Mouse (Mus musculus) ES-CJ7 (cell line): Measurements from ENCODE around the gene Atxn3.
"Not testable (repeated sequence)": the region's sequence is repeated elsewhere in the genome, so short reads cannot be mapped to it uniquely, and the experiment has no call there.

Experiments
- DNase-seq: peaks from one replicate; pipeline ENCODE4 v3.0.0; 2011; ENCODE audit warnings: low read depth, low spot score

Atxn3 gene

DNA sequence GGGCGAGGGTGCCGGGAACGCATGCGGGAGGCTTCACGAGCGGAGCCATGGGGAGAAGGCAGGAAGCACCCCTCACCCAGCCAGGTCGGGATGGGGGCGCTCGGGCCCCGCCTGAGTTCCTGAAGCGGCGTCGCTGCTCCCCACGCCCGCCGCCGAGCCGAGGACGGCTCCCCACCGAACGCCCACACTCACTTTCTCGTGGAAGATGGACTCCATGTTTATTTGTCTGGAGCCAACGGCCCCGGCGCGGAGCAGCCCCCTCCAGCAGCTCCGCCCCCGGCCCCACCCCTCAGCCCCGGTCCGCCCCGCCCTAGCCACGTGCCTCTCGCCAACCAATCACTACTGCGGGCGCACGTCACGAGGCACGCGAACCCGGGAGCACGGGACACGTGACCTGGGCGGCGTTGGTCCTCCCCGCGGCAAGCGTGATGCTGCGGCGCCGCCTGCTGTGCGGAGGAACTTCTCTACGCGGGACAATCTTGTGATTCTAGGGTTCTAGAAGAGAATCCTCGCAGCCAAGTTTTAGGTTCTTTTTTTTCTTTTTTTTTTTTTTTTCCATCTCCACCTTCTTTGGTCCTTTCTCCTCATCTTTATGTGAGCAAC, at the start of gene Atxn3:
Gene Atxn3 (minus strand): TSS at position 305 of the 603 bp plus-strand sequence.
- DNase-seq: peak; percentile 96

DNA sequence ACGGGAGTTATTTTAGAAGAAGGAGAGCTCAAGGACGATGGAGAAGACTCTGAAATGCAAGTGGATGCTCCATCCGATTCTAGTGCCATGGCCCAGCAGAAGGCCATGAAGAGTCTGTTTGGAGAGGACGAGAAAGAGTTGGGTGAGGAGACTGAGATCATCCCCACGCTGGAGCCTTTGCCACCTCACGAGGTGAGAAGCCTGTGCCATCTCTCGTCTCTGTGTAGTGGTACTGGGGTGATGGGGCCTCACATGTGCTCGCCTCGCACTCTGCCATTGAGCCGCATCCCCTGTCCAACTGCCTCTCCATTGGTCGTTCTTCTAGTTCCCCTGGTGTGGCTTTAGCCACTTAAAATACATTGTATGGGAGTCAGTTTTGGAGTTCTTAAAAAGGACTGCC, 42.7 kb upstream of the Atxn3 start:
- DNase-seq: no peak

DNA sequence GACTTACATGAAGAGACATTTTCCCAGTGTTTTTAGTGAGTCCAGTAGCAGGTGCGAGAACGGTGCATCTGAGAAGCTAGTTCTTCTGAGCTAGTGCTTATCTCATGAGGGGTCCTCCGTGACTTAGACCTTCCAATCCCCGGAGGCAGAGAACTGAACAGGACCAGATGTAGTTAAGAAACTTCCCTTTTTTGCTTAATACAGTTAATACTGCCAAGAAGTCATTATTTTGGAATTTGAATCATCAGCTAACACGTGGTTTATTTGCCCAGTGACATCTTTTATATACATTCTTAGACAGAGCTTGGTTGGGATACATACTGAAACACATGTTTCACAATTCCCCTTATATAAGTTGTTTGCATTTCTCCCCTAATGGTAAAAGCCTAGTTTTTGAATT, 40.9 kb upstream of the Atxn3 start:
- DNase-seq: no peak

DNA sequence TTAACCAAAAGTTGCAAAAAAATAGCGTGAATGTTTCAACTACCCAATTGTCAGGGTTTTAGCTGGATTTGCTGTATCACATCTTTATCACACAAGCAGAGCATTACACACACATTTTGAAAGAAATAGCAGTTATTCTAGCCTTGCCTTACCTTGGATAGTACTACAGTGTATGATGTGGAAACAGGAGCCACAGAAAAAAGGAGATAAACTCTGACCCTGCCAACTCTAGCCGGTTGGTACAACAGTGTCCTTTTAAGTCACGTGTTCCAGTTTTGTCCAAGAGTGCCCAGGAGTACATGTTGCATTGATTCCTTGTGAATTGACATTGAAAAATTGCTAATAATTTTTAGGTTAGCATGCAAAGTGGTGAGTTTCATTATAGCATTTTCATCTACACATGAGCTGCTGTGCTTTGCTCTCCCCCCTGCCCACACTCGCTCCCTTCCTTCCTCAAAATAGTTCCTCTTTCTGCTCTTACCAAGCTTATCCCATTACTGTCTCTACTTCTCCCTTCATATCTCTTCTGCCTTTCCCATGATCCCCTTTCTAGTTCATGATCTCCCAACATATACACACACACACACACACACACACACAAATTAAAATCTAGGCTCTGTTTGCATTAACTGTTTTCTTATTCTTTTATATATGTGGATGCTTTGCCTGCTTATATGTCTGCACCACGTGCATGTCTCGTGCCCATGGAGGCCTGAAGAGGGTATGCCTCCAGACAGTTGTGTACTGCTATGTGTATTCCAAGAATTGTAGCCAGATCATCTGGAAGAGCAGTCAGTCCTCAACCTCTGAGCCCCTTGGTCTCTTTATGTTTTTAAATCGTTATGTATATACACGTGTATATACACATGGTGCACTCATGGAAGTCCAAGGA, 36.8 kb upstream of the Atxn3 start:
- DNase-seq: no peak

DNA sequence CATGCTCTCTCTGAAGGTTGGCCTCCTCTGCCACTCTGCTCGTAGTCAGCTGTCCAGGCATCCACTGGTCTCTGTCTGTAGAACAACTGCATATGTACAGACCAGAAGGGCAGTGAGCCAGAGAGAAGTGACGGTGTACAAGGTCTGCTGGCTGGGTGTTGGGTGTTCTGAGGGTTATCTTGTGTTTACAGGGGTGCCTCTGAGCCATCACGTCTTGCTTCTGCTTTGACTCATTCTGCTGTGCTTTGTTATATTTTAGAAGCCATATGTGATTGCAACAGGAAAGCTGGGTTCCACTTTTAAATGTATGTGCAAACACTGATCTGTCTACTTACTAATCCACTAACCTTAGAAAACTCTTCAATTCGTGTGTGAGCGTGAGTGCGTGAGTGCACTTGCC, 29.6 kb upstream of the Atxn3 start:
- no peak for DNase-seq

DNA sequence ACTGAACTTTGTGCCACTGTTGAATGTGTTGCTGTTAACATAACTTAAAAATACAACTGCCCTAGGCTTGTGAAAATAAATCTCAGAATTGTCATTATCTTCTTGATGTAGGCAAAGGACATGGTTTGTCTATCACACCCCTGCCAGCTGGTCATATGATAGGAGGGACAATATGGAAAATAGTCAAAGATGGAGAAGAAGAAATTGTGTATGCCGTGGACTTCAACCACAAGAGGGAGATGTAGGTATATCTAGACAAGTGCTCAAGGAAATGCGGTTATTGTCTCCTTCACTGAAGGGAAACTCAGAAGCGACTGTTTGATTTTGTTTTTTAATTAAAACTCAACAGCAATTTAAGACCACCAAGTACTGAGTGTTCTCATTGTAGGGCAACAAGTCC, 27.1 kb upstream of the Atxn3 start:
- no peak for DNase-seq

DNA sequence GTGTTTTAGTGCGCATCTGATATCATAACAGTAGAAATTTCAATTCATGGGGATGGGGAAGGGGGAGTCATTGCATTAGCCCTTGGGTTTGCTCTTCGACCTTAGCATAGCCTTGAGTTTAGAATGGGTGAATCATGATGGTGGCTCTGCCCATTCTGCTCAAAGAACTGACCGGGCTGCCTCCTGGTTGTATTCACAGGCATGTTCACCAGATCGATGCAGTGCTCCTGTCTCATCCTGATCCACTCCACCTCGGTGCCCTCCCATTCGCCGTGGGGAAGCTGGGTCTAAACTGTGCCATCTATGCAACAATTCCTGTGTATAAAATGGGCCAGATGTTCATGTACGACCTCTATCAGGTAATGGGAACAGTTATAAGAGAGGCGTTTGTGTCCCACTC, 24.9 kb upstream of the Atxn3 start:
- DNase-seq: no peak

DNA sequence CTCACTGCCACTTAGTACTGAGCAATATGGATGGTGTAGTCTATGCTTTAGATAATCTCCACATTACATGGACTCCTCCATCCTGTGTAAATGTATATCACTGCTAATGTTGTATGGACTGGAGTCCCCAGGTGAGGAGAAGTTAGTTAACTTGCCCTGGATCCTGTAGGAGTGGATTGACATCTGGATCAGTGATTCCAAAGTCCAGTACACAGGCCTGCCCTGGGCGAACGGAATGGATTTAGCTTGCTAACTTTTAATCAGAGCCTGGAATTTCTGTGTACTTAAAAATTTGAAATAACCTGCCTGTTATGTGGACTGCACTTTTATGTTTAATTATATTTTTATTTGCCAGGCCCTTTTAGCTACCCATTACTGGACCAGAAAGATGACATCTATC, 23.5 kb upstream of the Atxn3 start:
- no peak for DNase-seq

DNA sequence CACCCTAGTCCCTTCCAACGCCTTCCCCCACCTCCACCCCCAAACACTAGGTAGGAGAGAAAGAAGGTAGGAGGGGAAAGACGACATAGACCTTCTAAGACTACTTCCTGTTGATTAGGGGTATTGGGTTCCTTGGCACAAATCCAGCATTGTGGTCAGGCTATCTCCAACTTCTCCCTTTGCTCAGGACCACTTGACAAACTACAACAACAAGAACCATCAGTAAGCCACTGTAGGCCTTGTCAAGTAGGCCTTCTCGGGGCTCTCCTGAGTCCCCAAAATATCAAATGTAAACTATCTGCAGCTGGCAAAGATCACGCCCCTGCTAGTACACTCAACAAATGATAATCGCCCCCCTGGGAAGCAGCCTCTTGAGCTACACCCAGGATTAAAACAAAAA, 22.2 kb upstream of the Atxn3 start:
- DNase-seq: no peak

DNA sequence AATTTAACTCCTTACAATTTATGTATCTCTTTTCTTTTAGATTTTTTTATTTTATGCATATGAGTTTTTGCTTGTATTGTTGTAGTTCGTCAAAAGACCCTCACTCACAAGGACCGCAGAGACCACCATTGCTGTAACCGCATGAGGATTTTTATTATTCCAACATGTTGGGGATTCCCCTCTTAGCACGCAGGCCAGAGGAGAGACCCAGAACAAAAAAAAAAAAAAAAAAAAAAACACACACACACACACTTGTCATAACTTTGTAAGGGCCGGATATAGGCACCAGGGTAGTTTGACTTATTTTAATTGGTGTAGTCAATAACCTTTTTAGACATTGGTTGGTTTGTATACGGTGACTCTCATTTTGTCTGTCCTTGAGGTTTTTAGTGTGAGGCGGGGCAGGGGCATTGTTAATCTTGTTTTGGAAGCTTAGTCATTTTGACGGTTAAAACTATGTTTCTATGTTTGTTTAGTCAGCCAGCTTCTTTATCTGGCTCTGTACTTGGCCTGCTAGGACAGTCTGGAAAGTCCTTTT, 21.2 kb upstream of the Atxn3 start:
- DNase-seq: no peak

DNA sequence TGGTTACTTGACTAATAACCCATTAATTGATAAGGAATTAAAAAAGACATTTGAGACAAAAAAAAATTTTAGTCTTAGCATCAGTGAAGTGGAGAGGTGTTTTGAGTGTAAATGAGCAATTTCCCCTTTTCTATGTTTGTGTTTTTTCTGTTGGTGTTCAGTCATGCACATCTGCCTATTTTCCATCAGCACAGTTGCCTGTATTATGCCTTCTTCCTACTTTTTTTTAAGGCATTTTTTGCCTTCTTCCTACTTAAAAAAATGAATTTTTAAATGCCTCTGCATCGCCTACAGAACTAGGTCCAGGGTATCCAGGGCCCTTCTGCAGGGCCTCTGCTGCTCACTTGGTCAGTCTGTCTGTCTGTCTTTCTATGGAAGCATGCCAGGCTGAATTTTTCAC, 20.5 kb upstream of the Atxn3 start:
- DNase-seq: no peak

DNA sequence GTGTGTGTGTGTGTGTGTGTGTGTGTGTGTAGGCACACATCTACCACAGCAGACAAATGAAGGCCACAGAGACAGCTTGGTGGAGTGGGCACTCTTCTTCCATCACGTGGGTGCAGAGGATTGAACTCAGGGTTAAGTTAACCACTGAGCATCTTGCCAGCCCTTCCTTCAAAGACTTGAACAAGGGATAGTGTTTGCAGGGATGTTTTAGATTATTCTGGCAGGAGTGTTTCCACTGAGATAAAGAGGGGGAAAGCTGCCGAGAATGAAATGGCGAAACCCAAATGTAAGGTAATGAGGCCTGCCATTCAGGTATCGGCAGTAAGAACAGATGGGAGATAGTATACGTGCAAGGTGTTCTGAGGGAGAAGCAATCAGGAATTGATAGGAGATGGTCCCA, 20.1 kb upstream of the Atxn3 start:
- no peak for DNase-seq

DNA sequence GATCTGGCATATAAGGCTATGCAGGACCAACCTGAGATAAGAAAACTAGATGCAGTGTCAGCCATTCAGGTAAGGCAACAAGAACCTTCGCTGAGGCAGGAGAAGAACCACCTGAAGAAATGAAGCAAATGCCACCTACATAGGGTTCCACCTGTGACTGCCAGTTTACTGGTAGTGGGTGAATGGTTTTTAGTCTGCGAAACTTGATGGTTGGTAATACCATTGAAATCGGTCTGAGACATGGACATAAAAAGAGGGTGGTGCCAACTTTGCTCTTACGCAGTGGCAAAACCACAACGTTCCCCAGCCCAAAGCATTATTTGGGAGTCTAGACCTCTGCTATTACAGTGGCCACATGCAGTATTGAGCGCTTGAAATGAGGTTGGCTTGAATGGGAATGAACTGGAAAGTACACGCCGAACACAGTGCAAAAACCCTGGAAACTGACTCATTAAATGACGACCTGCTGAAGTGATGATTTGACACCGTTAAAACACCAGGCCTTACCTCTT, 19.4 kb upstream of the Atxn3 start:
- DNase-seq: no peak

DNA sequence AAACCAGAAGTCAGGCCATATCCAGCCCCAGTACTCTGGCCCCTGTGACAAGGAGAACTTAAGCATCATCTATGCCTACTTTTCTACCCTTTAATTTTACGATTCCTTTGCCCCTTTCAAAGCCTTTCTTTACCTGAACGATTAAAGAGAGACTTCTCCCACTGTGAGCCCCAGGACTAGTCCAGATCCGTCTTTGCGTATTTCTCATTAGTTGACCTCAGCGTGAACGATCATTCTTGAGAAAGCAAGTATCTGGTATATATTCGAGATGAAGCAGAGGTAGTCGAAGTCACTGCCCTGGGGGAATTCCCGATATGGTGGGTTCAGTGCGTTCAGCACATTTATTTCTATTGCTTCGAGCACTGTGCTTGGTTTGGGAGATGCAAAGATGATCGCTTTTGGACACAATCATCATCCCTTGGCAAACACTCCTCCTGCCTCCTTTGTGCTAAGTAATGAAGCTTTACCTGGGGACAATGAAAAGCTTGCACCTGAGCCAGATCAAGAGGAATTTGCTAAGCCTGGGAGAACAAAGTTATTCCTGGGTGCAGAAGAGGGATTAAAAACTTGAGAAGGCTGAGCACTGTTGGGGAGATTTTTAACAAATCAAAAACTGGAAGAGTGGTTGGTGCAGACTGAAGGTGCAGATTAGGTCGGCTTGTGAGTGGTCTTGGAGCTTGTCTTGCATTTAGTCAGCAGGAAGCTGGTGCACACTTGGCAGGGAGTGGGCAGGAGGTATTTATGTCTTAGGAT, 18.8 kb upstream of the Atxn3 start:
- no peak for DNase-seq

DNA sequence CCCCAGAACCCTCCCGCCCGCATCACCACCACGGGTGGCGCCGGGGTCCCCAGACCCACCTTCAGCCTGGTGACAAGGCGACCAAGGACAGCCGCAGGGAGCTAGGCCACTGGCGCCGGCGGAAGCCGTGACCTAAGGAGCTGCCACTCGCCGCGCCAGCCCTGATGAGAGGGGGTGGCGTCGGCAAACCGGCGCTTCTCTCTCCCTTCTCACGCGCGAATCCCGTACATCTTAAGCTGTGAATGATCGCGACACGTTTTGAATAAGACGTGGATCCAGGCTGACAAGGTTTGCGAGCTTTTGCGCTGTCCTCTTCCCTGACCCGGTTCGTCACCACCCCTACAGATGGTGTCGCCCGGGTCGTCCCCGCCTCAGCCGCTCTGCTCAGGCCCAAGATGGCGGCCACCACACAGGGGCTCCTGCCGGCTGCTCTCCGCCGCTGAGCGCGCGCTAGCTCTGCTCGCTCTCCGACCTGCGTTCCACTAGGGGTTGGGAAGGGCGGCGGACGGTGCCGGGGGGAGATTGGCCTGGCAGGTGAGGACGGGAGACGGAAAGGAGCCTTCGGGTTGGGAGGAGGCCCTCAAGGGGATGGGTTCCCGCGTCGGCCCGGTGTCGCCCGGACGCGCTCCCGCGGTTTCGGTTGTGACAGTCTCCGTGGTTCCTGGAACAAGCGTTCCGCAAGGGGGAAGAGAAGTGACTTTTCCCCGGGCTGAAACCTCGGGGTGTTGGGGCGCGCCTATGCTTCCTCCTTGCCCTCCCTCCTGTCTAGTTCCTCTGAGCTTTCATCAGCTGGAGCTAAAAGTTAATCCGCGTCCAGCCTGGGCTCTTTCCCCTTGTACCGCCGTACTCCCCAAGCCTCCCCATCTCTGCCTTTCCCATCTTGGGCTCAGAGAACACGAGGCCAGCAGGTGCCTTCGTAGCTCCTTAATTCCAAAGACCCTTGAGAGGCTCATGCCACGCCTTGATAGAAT, 17.8 kb upstream of the Atxn3 start, which contains the start of gene Cpsf2:
Gene Cpsf2 (plus strand): TSS at position 388 of the 971 bp plus-strand sequence.
- DNase-seq: peak; percentile 70

DNA sequence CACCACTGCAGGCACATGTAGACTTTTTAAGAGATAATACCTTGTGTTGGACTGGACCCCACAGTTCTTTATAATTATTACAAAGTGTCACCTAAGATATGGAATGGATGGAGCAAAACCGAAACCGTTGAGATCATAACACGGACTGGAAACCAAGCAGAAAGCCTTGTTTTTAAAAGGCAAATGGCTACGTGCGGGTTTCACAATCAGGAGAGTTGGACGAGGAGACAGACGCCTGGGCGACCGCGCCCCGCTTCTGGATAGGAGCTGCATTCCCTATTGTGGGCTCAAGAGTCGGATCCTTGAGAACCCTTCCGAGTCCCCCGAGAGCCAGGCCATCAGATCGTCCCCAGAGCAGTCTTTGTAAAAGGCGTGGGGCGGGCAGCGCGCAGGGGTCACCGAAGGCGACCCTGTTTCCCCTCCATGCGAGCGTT, 17.1 kb upstream of the Atxn3 start:
- peak; percentile 60 for DNase-seq

DNA sequence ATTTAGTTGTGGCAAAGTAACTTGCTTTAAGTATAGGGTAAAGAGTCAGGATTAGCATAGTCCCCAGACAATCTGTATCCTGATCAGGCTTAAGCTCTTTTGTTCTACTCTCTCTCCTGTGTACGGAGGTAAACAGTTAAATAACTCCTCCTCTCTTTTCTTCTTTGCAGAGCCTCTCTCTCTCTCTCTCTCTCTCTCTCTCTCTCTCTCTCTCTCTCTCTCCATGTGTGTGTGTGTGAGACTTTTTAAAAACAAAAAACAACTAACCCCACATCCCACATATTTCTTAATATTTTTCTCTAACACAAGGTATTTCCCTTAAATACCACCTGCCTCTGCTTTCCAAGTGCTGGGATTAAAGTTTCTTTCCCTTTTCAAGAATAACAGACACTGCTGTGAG, 16.5 kb upstream of the Atxn3 start:
- no peak for DNase-seq

DNA sequence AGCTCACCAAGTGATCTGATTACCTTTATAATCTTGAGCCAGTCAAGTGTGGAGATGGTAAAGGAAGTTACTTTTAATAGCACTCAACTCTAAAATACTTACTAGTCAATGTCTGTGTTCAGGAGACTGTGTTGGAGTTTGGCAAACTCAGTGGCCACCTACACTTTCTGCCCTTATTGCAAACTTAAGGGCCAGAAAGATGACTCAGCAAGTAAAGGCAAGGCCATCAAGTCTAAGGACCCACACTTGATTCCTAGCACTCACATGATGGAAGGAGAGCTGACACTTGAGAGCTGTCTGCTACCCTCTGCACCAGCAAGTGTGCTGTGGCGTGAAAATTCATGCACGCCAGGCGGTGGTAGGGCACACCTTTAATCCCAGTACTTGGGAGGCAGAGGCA, 14.2 kb upstream of the Atxn3 start:
- no peak for DNase-seq

DNA sequence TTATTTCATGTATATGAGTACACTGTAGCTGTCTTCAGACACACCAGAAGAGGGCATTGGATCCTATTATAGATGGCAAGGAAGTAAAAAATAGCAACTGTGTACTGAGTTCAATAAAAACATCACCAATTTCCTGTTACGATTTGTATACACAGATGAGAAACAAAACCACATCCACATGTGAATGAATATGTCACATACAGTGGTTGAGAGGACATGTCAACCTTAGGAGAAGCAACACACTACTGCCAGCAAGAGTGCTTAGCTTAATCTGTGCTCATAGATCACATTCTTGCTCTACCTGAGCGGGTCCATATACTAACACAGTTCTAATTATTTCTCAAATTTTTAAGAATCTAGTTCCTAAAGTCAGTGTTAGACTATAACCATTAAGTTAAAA, 13.3 kb upstream of the Atxn3 start:
- no peak for DNase-seq

DNA sequence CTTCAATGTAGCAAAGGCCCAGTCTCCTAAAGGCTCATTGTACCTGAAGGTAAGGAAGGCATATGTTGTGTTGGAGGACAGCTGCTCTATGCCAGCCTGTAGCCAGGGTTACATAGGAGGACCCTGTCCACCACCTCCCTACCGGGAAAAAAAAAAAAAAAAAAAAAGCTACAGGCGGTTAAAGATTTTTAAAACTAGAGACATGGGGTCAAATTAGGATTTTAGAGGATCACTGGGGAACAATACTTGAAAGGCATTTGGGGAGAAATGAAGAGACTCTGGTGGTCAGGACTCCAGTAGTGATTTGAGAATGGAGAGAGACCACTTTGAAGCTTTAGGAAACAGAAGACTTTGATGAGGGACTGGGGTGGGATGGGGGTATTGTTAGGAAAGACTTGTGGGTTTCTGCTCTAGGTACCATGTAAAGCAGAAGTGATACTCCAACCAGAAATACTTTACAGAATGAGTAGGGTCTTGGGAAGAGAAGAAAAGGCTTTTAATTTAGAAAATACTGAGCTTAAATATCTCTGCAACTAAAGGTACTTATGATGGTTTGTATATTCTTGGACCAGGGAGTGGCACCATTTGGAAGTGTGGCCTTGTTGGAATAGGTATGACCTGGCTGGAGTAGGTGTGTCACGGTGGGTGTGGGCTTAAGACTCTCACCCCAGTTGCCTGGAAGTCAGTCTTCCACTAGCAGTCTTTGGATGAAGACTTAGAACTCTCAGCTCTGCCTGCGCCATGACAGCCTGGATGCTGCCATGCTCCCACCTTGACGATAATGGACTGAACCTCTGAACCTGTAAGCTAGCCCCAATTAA, 1.1 kb upstream of the Atxn3 start:
- DNase-seq: not testable (repeated sequence)
